Mouse (Mus musculus): Measurements from ENCODE around the gene Ppp1r9a.

The Ppp1r9a gene

GRCm38 (mm10) chr6:5190761-5191160 is 288.0 kb downstream of the Ppp1r9a start:
- DNase-seq (ENCODE audit: low read depth, low spot score) = no peak

- no peak for DNase-seq (ENCODE audit: low read depth, low spot score)
Measured at GRCm38 (mm10) chr6:5193693-5194092, 291.0 kb downstream of the Ppp1r9a start, which contains the start of gene Pon1. Gene Pon1, minus strand, starts transcription at chr6:5193946.

- DNase-seq (ENCODE audit: low read depth, low spot score) = no peak
Measured at GRCm38 (mm10) chr6:5198590-5198989, 295.9 kb downstream of the Ppp1r9a start.

GRCm38 (mm10) chr6:5199376-5199905 is 296.7 kb downstream of the Ppp1r9a start:
- no peak for DNase-seq (ENCODE audit: low read depth, low spot score)

GRCm38 (mm10) chr6:5199916-5200315 is 297.2 kb downstream of the Ppp1r9a start:
- no peak for DNase-seq (ENCODE audit: low read depth, low spot score)

GRCm38 (mm10) chr6:5207817-5208216 is 305.1 kb downstream of the Ppp1r9a start:
- DNase-seq (ENCODE audit: low read depth, low spot score) = no peak

All from A20 (cell line).